Mouse (Mus musculus): ENCODE measurements around the gene Dgat2. TPM values are rescaled to one million over a fixed set of nuclear protein-coding genes. Genes with fewer than 3 reads are reported as not detected.

Gene Dgat2
- polyA plus RNA-seq, 1 experiment from 2014 or later = 38.3 TPM

DNA sequence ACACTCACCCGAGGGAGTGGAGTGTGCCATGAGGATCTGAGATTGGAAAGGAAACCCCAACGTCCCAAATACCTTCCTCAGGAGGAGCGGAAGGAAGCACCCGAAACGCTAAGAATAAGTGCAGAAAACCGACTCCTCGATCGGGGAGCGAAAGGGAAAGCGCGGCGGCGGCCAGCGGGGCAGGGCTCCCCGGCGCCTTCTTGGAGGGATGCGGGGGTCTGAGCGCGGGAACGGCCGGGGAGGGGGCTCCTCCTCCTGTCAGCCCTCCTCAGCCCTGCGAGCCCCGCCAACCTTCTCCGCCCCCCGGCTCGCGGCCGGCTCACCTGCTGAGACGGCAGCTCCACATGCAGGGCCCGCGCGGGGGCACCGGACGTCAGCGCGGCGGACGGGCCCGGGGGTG is 42.0 kb downstream of the Dgat2 start:
- peaks cover 14% of the 10 kb centered on the region for H3K4me1 ChIP-seq (replicated peaks; ENCODE audit: control insufficient read depth, insufficient read depth, low read length)
- peak overlapping the region; percentile 95 for H3K9ac ChIP-seq (ENCODE audit: low read length)
- no peaks in the 10 kb centered on the region for H3K36me3 ChIP-seq (ENCODE audit: control insufficient read depth, insufficient read depth, low read length)
- 0% methylated on average over 30 of the region's 39 CpGs for WGBS
- peak overlapping the region; percentile 83 for H3K4me2 ChIP-seq (ENCODE audit: low read depth, low read length)
- no peak; the same call in 1 of the 2 replicates for ATAC-seq (ENCODE audit: low read depth)
- H3K9me3 ChIP-seq (ENCODE audit: control insufficient read depth, low read length) = no peaks in the 10 kb centered on the region
- peak overlapping the region; percentile 92 for H3K27ac ChIP-seq (ENCODE audit: low read length)
- no peaks in the 10 kb centered on the region for H3K27me3 ChIP-seq (ENCODE audit: control insufficient read depth, insufficient read depth, low read depth, low read length)
- H3K4me3 ChIP-seq (ENCODE audit: low read length) = peak overlapping the region; percentile 97

GRCm38 (mm10) chr7:99139841-99140491 is 42.6 kb downstream of the Dgat2 start:
- Histone ChIP-seq H3K9ac (ENCODE audit: low read length) (peak overlapping the region; percentile 95), H3K4me1 (replicated peaks; ENCODE audit: control insufficient read depth, insufficient read depth, low read length) (peaks cover 11% of the 10 kb centered on the region), H3K4me3 (ENCODE audit: low read length) (peak overlapping the region; percentile 97), H3K4me2 (ENCODE audit: low read depth, low read length) (peak overlapping the region; percentile 83), H3K36me3 (ENCODE audit: control insufficient read depth, insufficient read depth, low read length) (no peaks in the 10 kb centered on the region), H3K27me3 (ENCODE audit: control insufficient read depth, insufficient read depth, low read depth, low read length) (no peaks in the 10 kb centered on the region), H3K27ac (ENCODE audit: low read length) (peak overlapping the region; percentile 92), H3K9me3 (ENCODE audit: control insufficient read depth, low read length) (no peaks in the 10 kb centered on the region)
- ATAC-seq (ENCODE audit: low read depth) = no peak
- under 1% methylated on average over 13 of the region's 13 CpGs for WGBS

DNA sequence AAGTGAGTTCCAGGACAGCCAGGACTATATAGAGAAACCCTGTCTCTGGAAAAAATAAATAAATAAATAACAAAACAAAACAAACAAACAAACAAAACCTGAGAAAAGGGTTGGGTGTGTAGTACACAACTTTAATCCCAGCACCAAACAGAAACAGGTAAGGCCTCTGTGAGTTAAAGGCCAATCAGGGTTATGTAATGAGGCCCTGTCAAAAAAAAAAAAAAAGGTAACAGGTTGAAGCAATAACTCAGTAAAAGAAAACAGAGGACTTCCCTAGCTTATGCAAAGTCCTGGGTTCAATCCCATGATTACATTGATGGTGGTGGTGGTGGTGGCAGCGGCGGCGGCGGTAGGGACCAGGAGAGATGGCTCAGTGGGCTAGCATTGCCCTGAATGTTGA is 45.0 kb downstream of the Dgat2 start:
- no peak for ATAC-seq (ENCODE audit: low read depth)
- no peak overlapping the region for H3K4me2 ChIP-seq (ENCODE audit: low read depth, low read length)
- no peak overlapping the region for H3K9ac ChIP-seq (ENCODE audit: low read length)
- H3K4me3 ChIP-seq (ENCODE audit: low read length) = no peak overlapping the region
- H3K27me3 ChIP-seq (ENCODE audit: control insufficient read depth, insufficient read depth, low read depth, low read length) = no peaks in the 10 kb centered on the region
- H3K9me3 ChIP-seq (ENCODE audit: control insufficient read depth, low read length) = no peaks in the 10 kb centered on the region
- no peaks in the 10 kb centered on the region for H3K36me3 ChIP-seq (ENCODE audit: control insufficient read depth, insufficient read depth, low read length)
- 97% methylated on average over 4 of the region's 4 CpGs for WGBS
- H3K4me1 ChIP-seq (replicated peaks; ENCODE audit: control insufficient read depth, insufficient read depth, low read length) = peaks cover 17% of the 10 kb centered on the region
- no peak overlapping the region for H3K27ac ChIP-seq (ENCODE audit: low read length)

DNA sequence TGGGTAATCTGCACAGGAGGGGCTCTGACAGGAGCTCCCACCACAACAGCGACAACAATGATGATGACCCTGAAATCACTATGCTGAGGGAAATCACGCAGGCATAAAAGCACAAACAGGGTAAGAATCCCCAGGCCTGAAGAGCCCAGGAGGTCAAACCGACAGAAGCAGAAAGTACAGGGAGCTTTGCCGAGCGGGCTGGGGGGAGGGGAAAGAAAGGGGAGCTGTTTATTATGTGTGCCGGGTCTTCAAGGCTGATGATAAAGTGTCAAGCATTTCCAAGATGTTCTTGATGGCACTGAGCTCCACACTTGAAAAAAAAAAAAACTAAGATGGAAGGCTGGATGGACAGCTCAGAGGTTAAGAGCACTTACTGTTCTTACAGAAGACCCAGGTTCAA is 45.7 kb downstream of the Dgat2 start:
- H3K27me3 ChIP-seq (ENCODE audit: control insufficient read depth, insufficient read depth, low read depth, low read length) = no peaks in the 10 kb centered on the region
- no peak overlapping the region for H3K27ac ChIP-seq (ENCODE audit: low read length)
- H3K4me2 ChIP-seq (ENCODE audit: low read depth, low read length) = no peak overlapping the region
- H3K4me1 ChIP-seq (replicated peaks; ENCODE audit: control insufficient read depth, insufficient read depth, low read length) = peaks cover 19% of the 10 kb centered on the region
- WGBS = 61% methylated on average over 6 of the region's 6 CpGs
- H3K4me3 ChIP-seq (ENCODE audit: low read length) = no peak overlapping the region
- no peaks in the 10 kb centered on the region for H3K9me3 ChIP-seq (ENCODE audit: control insufficient read depth, low read length)
- no peak for ATAC-seq (ENCODE audit: low read depth)
- H3K9ac ChIP-seq (ENCODE audit: low read length) = no peak overlapping the region
- no peaks in the 10 kb centered on the region for H3K36me3 ChIP-seq (ENCODE audit: control insufficient read depth, insufficient read depth, low read length)

GRCm38 (mm10) chr7:99133811-99134402 is 48.6 kb downstream of the Dgat2 start:
- Histone ChIP-seq H3K4me1 (replicated peaks; ENCODE audit: control insufficient read depth, insufficient read depth, low read length) (peaks cover 23% of the 10 kb centered on the region), H3K4me2 (ENCODE audit: low read depth, low read length) (no peak overlapping the region), H3K4me3 (ENCODE audit: low read length) (no peak overlapping the region), H3K36me3 (ENCODE audit: control insufficient read depth, insufficient read depth, low read length) (no peaks in the 10 kb centered on the region), H3K27ac (ENCODE audit: low read length) (peak overlapping the region; percentile 73), H3K9me3 (ENCODE audit: control insufficient read depth, low read length) (no peaks in the 10 kb centered on the region), H3K9ac (ENCODE audit: low read length) (no peak overlapping the region), H3K27me3 (ENCODE audit: control insufficient read depth, insufficient read depth, low read depth, low read length) (no peaks in the 10 kb centered on the region)
- no peak for ATAC-seq (ENCODE audit: low read depth)
- WGBS = 50% methylated on average over 8 of the region's 8 CpGs

- Histone ChIP-seq H3K4me1 (replicated peaks; ENCODE audit: control insufficient read depth, insufficient read depth, low read length) (peaks cover 32% of the 10 kb centered on the region), H3K36me3 (ENCODE audit: control insufficient read depth, insufficient read depth, low read length) (no peaks in the 10 kb centered on the region), H3K27me3 (ENCODE audit: control insufficient read depth, insufficient read depth, low read depth, low read length) (no peaks in the 10 kb centered on the region), H3K9ac (ENCODE audit: low read length) (no peak overlapping the region), H3K9me3 (ENCODE audit: control insufficient read depth, low read length) (no peaks in the 10 kb centered on the region), H3K4me2 (ENCODE audit: low read depth, low read length) (peak overlapping the region; percentile 31), H3K27ac (ENCODE audit: low read length) (peak overlapping the region; percentile 90), H3K4me3 (ENCODE audit: low read length) (no peak overlapping the region)
- 48% methylated on average over 9 of the region's 9 CpGs for whole genome bisulfite sequencing
- ATAC-seq (ENCODE audit: low read depth) = no peak
Measured at GRCm38 (mm10) chr7:99132597-99132996, 49.9 kb downstream of the Dgat2 start.

DNA sequence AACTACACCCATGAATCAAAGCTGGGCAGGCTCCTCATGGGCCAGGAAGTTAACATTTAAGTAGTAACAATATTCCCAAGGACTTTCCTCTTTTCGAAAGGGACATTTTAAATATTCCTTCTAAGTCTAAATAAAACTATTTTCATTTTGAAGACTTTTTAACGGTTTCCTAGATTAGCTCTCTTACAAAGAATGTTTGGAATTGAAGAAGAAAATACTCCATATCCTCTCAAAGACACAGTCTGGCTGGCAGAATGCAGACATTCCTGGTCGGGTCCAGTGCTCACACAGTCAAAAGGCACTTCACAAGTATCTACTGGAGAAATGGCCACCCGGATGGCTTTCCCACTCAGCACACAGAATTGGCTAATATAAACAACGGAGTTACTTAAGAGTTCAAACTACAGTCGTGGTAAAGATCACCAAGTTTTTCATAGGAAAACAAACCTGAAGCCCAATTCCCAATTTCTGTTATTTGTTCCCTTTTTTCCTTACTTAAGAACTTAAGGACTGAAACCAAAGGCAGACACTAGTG is 50.6 kb downstream of the Dgat2 start:
- Histone ChIP-seq H3K4me3 (ENCODE audit: low read length) (no peak overlapping the region), H3K27ac (ENCODE audit: low read length) (peak overlapping the region; percentile 90), H3K9ac (ENCODE audit: low read length) (no peak overlapping the region), H3K36me3 (ENCODE audit: control insufficient read depth, insufficient read depth, low read length) (no peaks in the 10 kb centered on the region), H3K4me1 (replicated peaks; ENCODE audit: control insufficient read depth, insufficient read depth, low read length) (peaks cover 39% of the 10 kb centered on the region), H3K9me3 (ENCODE audit: control insufficient read depth, low read length) (no peaks in the 10 kb centered on the region), H3K27me3 (ENCODE audit: control insufficient read depth, insufficient read depth, low read depth, low read length) (no peaks in the 10 kb centered on the region), H3K4me2 (ENCODE audit: low read depth, low read length) (peak overlapping the region; percentile 31)
- peak; percentile 60 for ATAC-seq (ENCODE audit: low read depth)
- WGBS = 8% methylated on average over 6 of the region's 6 CpGs

- ATAC-seq (ENCODE audit: low read depth) = no peak
- Histone ChIP-seq H3K4me3 (ENCODE audit: low read length) (no peak overlapping the region), H3K36me3 (ENCODE audit: control insufficient read depth, insufficient read depth, low read length) (no peaks in the 10 kb centered on the region), H3K9ac (ENCODE audit: low read length) (no peak overlapping the region), H3K4me2 (ENCODE audit: low read depth, low read length) (no peak overlapping the region), H3K9me3 (ENCODE audit: control insufficient read depth, low read length) (0 out of 2 replicates have a peak, but pooled peaks cover 5% of the 10 kb centered on the region), H3K27ac (ENCODE audit: low read length) (0 out of 2 replicates have a peak overlapping the region, but pooled peaks have one; percentile 94), H3K4me1 (replicated peaks; ENCODE audit: control insufficient read depth, insufficient read depth, low read length) (peaks cover 47% of the 10 kb centered on the region), H3K27me3 (ENCODE audit: control insufficient read depth, insufficient read depth, low read depth, low read length) (no peaks in the 10 kb centered on the region)
- 86% methylated on average over 8 of the region's 8 CpGs for WGBS
Measured at GRCm38 (mm10) chr7:99128965-99129364, 53.6 kb downstream of the Dgat2 start.

DNA sequence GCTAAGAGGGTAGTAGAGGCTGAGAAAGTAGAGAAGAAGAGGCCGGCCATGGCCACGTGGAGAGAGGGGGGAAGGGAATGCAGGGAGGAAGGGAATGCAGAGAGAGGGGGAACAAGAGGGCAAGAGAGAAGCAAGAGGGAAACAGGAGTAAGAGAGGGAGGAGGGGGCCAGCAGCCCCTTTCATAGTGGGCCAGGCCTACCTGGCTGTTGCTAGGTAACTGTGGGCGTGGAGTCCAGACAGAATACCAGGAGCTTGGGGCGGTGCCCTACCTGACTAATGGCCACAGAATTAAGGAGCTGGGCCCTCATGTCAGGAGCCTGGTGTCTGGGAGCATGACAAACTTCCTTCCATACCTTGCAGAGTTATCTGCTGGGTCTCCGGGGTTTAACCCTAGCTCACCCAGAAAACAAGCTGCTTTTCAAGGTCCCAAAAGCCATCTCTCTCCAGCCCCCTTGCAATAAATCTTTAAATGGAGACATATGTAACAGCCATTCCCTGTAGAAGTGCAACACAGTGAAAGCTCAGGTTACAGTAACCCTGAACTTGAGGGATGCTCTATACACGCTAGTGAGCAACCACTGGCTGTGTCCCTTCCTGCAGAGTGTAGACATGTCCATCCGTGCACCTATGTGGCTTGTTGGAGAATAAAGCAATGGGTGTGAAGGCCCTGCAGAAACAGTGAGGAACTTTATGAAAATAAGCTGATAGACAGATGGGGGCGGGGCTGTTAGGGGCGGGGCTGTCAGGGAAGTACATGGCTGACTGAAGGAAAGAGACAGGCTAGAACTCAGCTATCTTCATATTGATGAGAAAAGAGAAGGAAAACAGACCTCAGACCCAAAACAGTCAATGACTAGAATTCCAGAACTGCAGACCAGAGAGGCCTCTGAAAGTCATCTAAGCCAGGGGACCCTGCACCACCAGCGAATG is 54.2 kb downstream of the Dgat2 start:
- WGBS = 38% methylated on average over 10 of the region's 10 CpGs
- H3K27me3 ChIP-seq (ENCODE audit: control insufficient read depth, insufficient read depth, low read depth, low read length) = no peaks in the 10 kb centered on the region
- H3K4me2 ChIP-seq (ENCODE audit: low read depth, low read length) = no peak overlapping the region; the same call in 1 of the 2 replicates
- no peak overlapping the region for H3K4me3 ChIP-seq (ENCODE audit: low read length)
- peak; percentile 59 for ATAC-seq (ENCODE audit: low read depth)
- no peaks in the 10 kb centered on the region for H3K36me3 ChIP-seq (ENCODE audit: control insufficient read depth, insufficient read depth, low read length)
- no peak overlapping the region for H3K9ac ChIP-seq (ENCODE audit: low read length)
- H3K4me1 ChIP-seq (replicated peaks; ENCODE audit: control insufficient read depth, insufficient read depth, low read length) = peaks cover 47% of the 10 kb centered on the region
- H3K9me3 ChIP-seq (ENCODE audit: control insufficient read depth, low read length) = 0 out of 2 replicates have a peak, but pooled peaks cover 5% of the 10 kb centered on the region
- H3K27ac ChIP-seq (ENCODE audit: low read length) = peak overlapping the region; percentile 94
